In genomic region chr19:6085417-6085879, GRCm38 (mm10) we compare ENCODE assay signal across 8 mouse cellular contexts. TPM values are rescaled to one million over a fixed set of nuclear protein-coding genes. Genes with fewer than 3 reads are reported as not detected.
DNase-seq lines count a peak whose midpoint lies in the region; ATAC-seq lines count a peak whose summit lies in the region.

No protein-coding gene starts in this region.

- H3K79me2 ChIP-seq in macrophage (ENCODE audit: inconsistent target), result peaks cover 81% of the 10 kb centered on the region

- no peaks in the 10 kb centered on the region for H3K27me3 ChIP-seq in heart, embryonic 13.5 days (replicated peaks)

- H3K4me2 ChIP-seq in heart, embryonic 13.5 days, result peak overlapping the region; percentile 93

- intact Hi-C loops in heart, postnatal 25 days (cut with DNase I), result loop anchor here (10.0 kb wide), 1 partner anchor 249 kb away; the partner anchor contains the start of gene Men1

- 0% methylated on average over 17 of the region's 17 CpGs for WGBS in heart, embryonic 13.5 days
- WGBS in macrophage (ENCODE audit: missing documents), result 2% methylated on average over 17 of the region's 17 CpGs

- peaks cover 4% of the 10 kb centered on the region; the same call in 1 of the 2 replicates for H3K4me1 ChIP-seq in brown adipose tissue, adult 24 weeks (ENCODE audit: control insufficient read depth, insufficient read depth, insufficient read length, low read length)
- peaks cover 22% of the 10 kb centered on the region for H3K4me1 ChIP-seq in heart, embryonic 13.5 days

- no peak overlapping the region for H3K27ac ChIP-seq in brown adipose tissue, adult 24 weeks (replicated peaks; ENCODE audit: low read depth, low read length)
- H3K27ac ChIP-seq in heart, embryonic 13.5 days (replicated peaks), result peak overlapping the region; percentile 59
- peak overlapping the region; percentile 64 for H3K27ac ChIP-seq in macrophage

- H3K4me3 ChIP-seq in brown adipose tissue, adult 24 weeks (ENCODE audit: insufficient read depth, low read depth, low read length), result peak overlapping the region; percentile 61
- H3K4me3 ChIP-seq in heart, embryonic 13.5 days, result peak overlapping the region; percentile 84
- peak overlapping the region; percentile 96 for H3K4me3 ChIP-seq in macrophage (ENCODE audit: inconsistent target)

- peaks cover 68% of the 10 kb centered on the region for H3K36me3 ChIP-seq in heart, embryonic 13.5 days
- H3K36me3 ChIP-seq in macrophage (ENCODE audit: inconsistent target), result peaks cover 20% of the 10 kb centered on the region

- H3K9ac ChIP-seq in heart, embryonic 13.5 days, result peak overlapping the region; percentile 89

- ATAC-seq in heart, embryonic 13.5 days (ENCODE audit: extremely low read depth, insufficient number of reproducible peaks, low FRiP score, low TSS enrichment), result no peak

- peak; percentile 22 to 41 for DNase-seq in heart, adult 18-20 months
- DNase-seq in heart, postnatal 25 days (ENCODE audit: low spot score), result no peak
- DNase-seq in kidney, postnatal 10 days, result peak; percentile 78
- DNase-seq in spleen, postnatal 10 days (ENCODE audit: low spot score in 2 of 2), result peak; percentile 63 to 83
- DNase-seq in gastrocnemius, postnatal 10 days, result no peak

- H3K9me3 ChIP-seq in heart, embryonic 13.5 days, result no peaks in the 10 kb centered on the region

RNA-seq across cellular contexts. Expression of gene Cdca5, which starts 0.7 kb away (rescaled TPM):
- total RNA-seq in heart, adult 18-20 months (2021), result under 1 TPM in 1 of 2 experiments, not detected in 1; 0.21 TPM
- total RNA-seq in heart, postnatal 25 days (2021), result under 1 TPM; 0.21 to 0.42 TPM
- polyA plus RNA-seq in brown adipose tissue, adult 24 weeks (2012; ENCODE audit: insufficient read depth, insufficient read length, missing spikeins), result not detected in 2 replicates
- polyA plus RNA-seq in heart, embryonic 13.5 days (2015; fragmentation: Nextera tagmentation; extraction: Ambion mirVana), result 27.4 and 27.6 TPM in 2 replicates
- total RNA-seq in macrophage (2018; cell fraction: chromatin; rRNA removed), result 1 to 10 TPM in 24 of 26 experiments, under 1 TPM in 2; 0.62 to 7.5 (median 2.5) TPM
- 1 to 10 TPM in 25 of 26 experiments, under 1 TPM in 1; 0.81 to 3.6 (median 2.3) TPM for total RNA-seq in macrophage (2018; cell fraction: cytosol; rRNA removed)
- 1 to 10 TPM in 25 of 26 experiments, under 1 TPM in 1; 0.96 to 9.9 (median 2.5) TPM for total RNA-seq in macrophage (2018; cell fraction: nucleus; rRNA removed)
- polyA plus RNA-seq in macrophage (2018), result 1.4 to 7.1 TPM (median 2.5 TPM) in 3 replicates
- 1 to 10 TPM; 3.5 to 4.1 TPM for total RNA-seq in gastrocnemius, postnatal 10 days (2021)

RNA-seq across cellular contexts. Expression of gene Zfpl1, which starts 0.7 kb away (rescaled TPM):
- 10 to 100 TPM; 15.5 to 16.1 TPM for total RNA-seq in heart, adult 18-20 months (2021)
- total RNA-seq in heart, postnatal 25 days (2021), result 10 to 100 TPM; 16.4 to 19.4 TPM
- polyA plus RNA-seq in brown adipose tissue, adult 24 weeks (2012; ENCODE audit: insufficient read depth, insufficient read length, missing spikeins), result 14.0 and 20.5 TPM in 2 replicates
- 50.7 and 53.7 TPM in 2 replicates for polyA plus RNA-seq in heart, embryonic 13.5 days (2015; fragmentation: Nextera tagmentation; extraction: Ambion mirVana)
- 10 to 100 TPM; 12.1 to 56.8 (median 29.7) TPM for total RNA-seq in macrophage (2018; cell fraction: chromatin; rRNA removed)
- 10 to 100 TPM; 18.2 to 43.2 (median 33.5) TPM for total RNA-seq in macrophage (2018; cell fraction: cytosol; rRNA removed)
- total RNA-seq in macrophage (2018; cell fraction: nucleus; rRNA removed), result 10 to 100 TPM; 20.5 to 63.6 (median 32.7) TPM
- 28.7 to 39.1 TPM (median 33.7 TPM) in 3 replicates for polyA plus RNA-seq in macrophage (2018)
- 10 to 100 TPM; 18.5 to 20.1 TPM for total RNA-seq in gastrocnemius, postnatal 10 days (2021)

RNA-seq across cellular contexts. Expression of gene Gm28374, which starts 3.4 kb away (rescaled TPM):
- total RNA-seq in heart, adult 18-20 months (2021), result under 1 TPM in 1 of 2 experiments, not detected in 1; 0.47 TPM
- not detected for total RNA-seq in heart, postnatal 25 days (2021)
- polyA plus RNA-seq in brown adipose tissue, adult 24 weeks (2012; ENCODE audit: insufficient read depth, insufficient read length, missing spikeins), result not detected in 2 replicates
- 0.83 and 0.92 TPM in 2 replicates for polyA plus RNA-seq in heart, embryonic 13.5 days (2015; fragmentation: Nextera tagmentation; extraction: Ambion mirVana)
- 1 to 10 TPM in 2 of 26 experiments, not detected in 24; 2.1 to 3.2 TPM for total RNA-seq in macrophage (2018; cell fraction: chromatin; rRNA removed)
- under 1 TPM in 6 of 26 experiments, not detected in 20; 0.25 to 0.44 (median 0.32) TPM for total RNA-seq in macrophage (2018; cell fraction: cytosol; rRNA removed)
- 1 to 10 TPM in 4 of 26 experiments, under 1 TPM in 1, not detected in 21; 0.94 to 2.5 (median 1.3) TPM for total RNA-seq in macrophage (2018; cell fraction: nucleus; rRNA removed)
- 0.26 TPM in 1 of 3 replicates, not detected in the others for polyA plus RNA-seq in macrophage (2018)
- not detected for total RNA-seq in gastrocnemius, postnatal 10 days (2021)

RNA-seq across cellular contexts. Expression of gene Tmem262, which starts 5.6 kb away (rescaled TPM):
- total RNA-seq in heart, adult 18-20 months (2021), result not detected
- not detected for total RNA-seq in heart, postnatal 25 days (2021)
- not detected in 2 replicates for polyA plus RNA-seq in brown adipose tissue, adult 24 weeks (2012; ENCODE audit: insufficient read depth, insufficient read length, missing spikeins)
- not detected in 2 replicates for polyA plus RNA-seq in heart, embryonic 13.5 days (2015; fragmentation: Nextera tagmentation; extraction: Ambion mirVana)
- not detected for total RNA-seq in macrophage (2018; cell fraction: chromatin; rRNA removed)
- total RNA-seq in macrophage (2018; cell fraction: cytosol; rRNA removed), result not detected
- total RNA-seq in macrophage (2018; cell fraction: nucleus; rRNA removed), result 1 to 10 TPM in 1 of 26 experiments, not detected in 25; 2.3 TPM
- not detected in 3 replicates for polyA plus RNA-seq in macrophage (2018)
- total RNA-seq in gastrocnemius, postnatal 10 days (2021), result not detected

RNA-seq across cellular contexts. Expression of gene Vps51, which starts 8.4 kb away (rescaled TPM):
- 10 to 100 TPM; 20.9 to 22.2 TPM for total RNA-seq in heart, adult 18-20 months (2021)
- total RNA-seq in heart, postnatal 25 days (2021), result 10 to 100 TPM; 23.0 to 25.3 TPM
- 25.0 and 25.8 TPM in 2 replicates for polyA plus RNA-seq in brown adipose tissue, adult 24 weeks (2012; ENCODE audit: insufficient read depth, insufficient read length, missing spikeins)
- polyA plus RNA-seq in heart, embryonic 13.5 days (2015; fragmentation: Nextera tagmentation; extraction: Ambion mirVana), result 48.1 and 48.4 TPM in 2 replicates
- 100 to 1,000 TPM in 11 of 26 experiments, 10 to 100 TPM in 15; 44.2 to 155 (median 96.9) TPM for total RNA-seq in macrophage (2018; cell fraction: chromatin; rRNA removed)
- total RNA-seq in macrophage (2018; cell fraction: cytosol; rRNA removed), result 10 to 100 TPM; 26.7 to 54.4 (median 40.7) TPM
- 100 to 1,000 TPM in 4 of 26 experiments, 10 to 100 TPM in 22; 45.8 to 111 (median 80.4) TPM for total RNA-seq in macrophage (2018; cell fraction: nucleus; rRNA removed)
- 20.2 to 48.8 TPM (median 37.7 TPM) in 3 replicates for polyA plus RNA-seq in macrophage (2018)
- total RNA-seq in gastrocnemius, postnatal 10 days (2021), result 10 to 100 TPM; 23.1 to 29.4 TPM

Comparison
In these comparisons a context has a peak if more than half of its experiments do, and no peak if none do; other contexts are left out.
1. DNase-seq: peak in heart, adult 18-20 months (2 of 2), kidney, postnatal 10 days (single experiment) and spleen, postnatal 10 days (2 of 2); none in heart, postnatal 25 days (single experiment) and gastrocnemius, postnatal 10 days (single experiment).
2. Peak in every context shown above with its lines, with median percentiles within 50 percentile points of each other: H3K4me3 ChIP-seq.